Mouse (Mus musculus) left cerebral cortex, adult 18-20 months (tissue): ENCODE measurements at regions not wholly inside any gene's neighbourhood (a gene's known extent, or its start where the extent isn't known, plus 50 kb on each side); places are given as distances from the start of the nearest gene placed in this dataset.

ENCODE experiments used
- DNase-seq, 2 experiments: peaks; one replicate each; pipeline ENCODE4 v3.0.0; 2021 to 2022; ENCODE audit warnings: low spot score in 2 of 2, mixed read lengths in 1 of 2

- DNase-seq, result no peak
Observed at GRCm38 (mm10) chr4:39508866-39509265, 58.8 kb downstream of the 1700009N14Rik start.

- DNase-seq, result no peak
Observed at GRCm38 (mm10) chr4:39527492-39527891, 77.4 kb downstream of the 1700009N14Rik start.

- no peak for DNase-seq
Observed at GRCm38 (mm10) chr4:39528661-39529060, 78.6 kb downstream of the 1700009N14Rik start.

GRCm38 (mm10) chr4:39556101-39556763, 106.1 kb downstream of the 1700009N14Rik start:
- no peak for DNase-seq

- DNase-seq, result no peak
Observed at GRCm38 (mm10) chr4:39597426-39597825, 147.3 kb downstream of the 1700009N14Rik start.

GRCm38 (mm10) chr4:39605046-39605445, 155.0 kb downstream of the 1700009N14Rik start:
- DNase-seq, result no peak

- no peak for DNase-seq
Observed at GRCm38 (mm10) chr4:39644136-39644535, 194.0 kb downstream of the 1700009N14Rik start.

GRCm38 (mm10) chr4:39644849-39645248, 194.8 kb downstream of the 1700009N14Rik start:
- DNase-seq, result no peak

GRCm38 (mm10) chr4:39660538-39660937, 210.4 kb downstream of the 1700009N14Rik start:
- DNase-seq, result no peak

GRCm38 (mm10) chr4:39672609-39673008, 222.5 kb downstream of the 1700009N14Rik start:
- DNase-seq, result no peak

- DNase-seq, result no peak
Observed at GRCm38 (mm10) chr4:39695236-39695635, 245.1 kb downstream of the 1700009N14Rik start.

- peak; percentile 74 to 82 for DNase-seq
Observed at GRCm38 (mm10) chr4:39697565-39697964, 247.5 kb downstream of the 1700009N14Rik start.

- no peak for DNase-seq
Observed at GRCm38 (mm10) chr4:39699347-39699746, 249.3 kb downstream of the 1700009N14Rik start.

GRCm38 (mm10) chr4:39717477-39717876, 267.4 kb downstream of the 1700009N14Rik start:
- no peak for DNase-seq

GRCm38 (mm10) chr4:39718691-39719090, 268.6 kb downstream of the 1700009N14Rik start:
- no peak for DNase-seq

GRCm38 (mm10) chr4:39719951-39720350, 269.9 kb downstream of the 1700009N14Rik start:
- DNase-seq, result no peak

GRCm38 (mm10) chr4:39721524-39721923, 271.4 kb downstream of the 1700009N14Rik start:
- no peak for DNase-seq

GRCm38 (mm10) chr4:39765586-39765985, 315.5 kb downstream of the 1700009N14Rik start:
- no peak for DNase-seq

GRCm38 (mm10) chr4:39791096-39791495, 341.0 kb downstream of the 1700009N14Rik start:
- no peak for DNase-seq

- no peak for DNase-seq
Observed at GRCm38 (mm10) chr4:39809950-39810349, 332.9 kb upstream of the Aco1 start.

GRCm38 (mm10) chr4:39812766-39813165, 330.1 kb upstream of the Aco1 start:
- no peak for DNase-seq

- DNase-seq, result no peak
Observed at GRCm38 (mm10) chr4:39815620-39816019, 327.3 kb upstream of the Aco1 start.

- no peak for DNase-seq
Observed at GRCm38 (mm10) chr4:39817675-39818074, 325.2 kb upstream of the Aco1 start.
